In genomic region chr7:126487617-126488385, GRCm38 (mm10) we compare ENCODE assay signal across 9 mouse cellular contexts. TPM values are rescaled to one million over a fixed set of nuclear protein-coding genes. Genes with fewer than 3 reads are reported as not detected.
DNase-seq lines count a peak whose midpoint lies in the region; ATAC-seq and TF ChIP-seq lines count a peak whose summit lies in the region.
"Not testable (repeated sequence)": the region's sequence is repeated elsewhere in the genome, so short reads cannot be mapped to it uniquely, and the experiment has no call there.
"Had no signal": no experiment of that assay in that cellular context is flagged by ENCODE, and none has a peak within 500 bp of the region (broad histone marks: within the 10 kb centered on the region; RNA-seq: fewer than 3 reads in every experiment).

No protein-coding gene starts in this region.

- H3K27me3 ChIP-seq in G1E (ENCODE audit: insufficient read depth, low read length); heart, embryonic 10.5 days (ENCODE audit: insufficient read depth, poor library complexity, severe bottlenecking); hindbrain, embryonic 16.5 days (replicated peaks; ENCODE audit: control insufficient read depth, insufficient read depth, low read length); limb, embryonic 10.5 days (ENCODE audit: low read depth, poor library complexity, severe bottlenecking); midbrain, embryonic 16.5 days (ENCODE audit: control insufficient read depth, insufficient read depth, low read depth, low read length); stomach, postnatal 0 days (ENCODE audit: control insufficient read depth, insufficient read depth, low read length): not testable (repeated sequence)

- not testable (repeated sequence) for ATAC-seq in G1E (ENCODE audit: extremely low read depth, insufficient number of reproducible peaks, low FRiP score, poor library complexity, severe bottlenecking); hindbrain, embryonic 16.5 days; midbrain, embryonic 16.5 days; stomach, postnatal 0 days (ENCODE audit: low FRiP score, low TSS enrichment)

- H3K4me2 ChIP-seq in hindbrain, embryonic 16.5 days (ENCODE audit: low read length) = peak overlapping the region; percentile 96
- peak overlapping the region; percentile 82 for H3K4me2 ChIP-seq in midbrain, embryonic 16.5 days (ENCODE audit: low read length)
- H3K4me2 ChIP-seq in stomach, postnatal 0 days (replicated peaks; ENCODE audit: low read depth) = peak overlapping the region; percentile 82

- peak overlapping the region; percentile 81 for H3K4me3 ChIP-seq in G1E (ENCODE audit: low read depth, low read length)
- peak overlapping the region; percentile 80 for H3K4me3 ChIP-seq in embryonic fibroblast, embryonic 13.5 days (ENCODE audit: insufficient read depth, low read length)
- H3K4me3 ChIP-seq in heart, embryonic 10.5 days = peak overlapping the region; percentile 81
- H3K4me3 ChIP-seq in hindbrain, embryonic 16.5 days (ENCODE audit: low read length) = peak overlapping the region; percentile 67
- peak overlapping the region; percentile 69 for H3K4me3 ChIP-seq in limb, embryonic 10.5 days
- H3K4me3 ChIP-seq in lung, adult 2 months (replicated peaks; ENCODE audit: extremely low read depth, low read depth, low read length) = peak overlapping the region; percentile 81
- H3K4me3 ChIP-seq in midbrain, embryonic 16.5 days (ENCODE audit: low read depth, low read length) = peak overlapping the region; percentile 62
- peak overlapping the region; percentile 56 for H3K4me3 ChIP-seq in stomach, postnatal 0 days (ENCODE audit: low read depth, low read length)

- peaks cover 45% of the 10 kb centered on the region for H3K36me3 ChIP-seq in G1E (replicated peaks)
- H3K36me3 ChIP-seq in heart, embryonic 10.5 days = peaks cover 42% of the 10 kb centered on the region
- H3K36me3 ChIP-seq in hindbrain, embryonic 16.5 days (ENCODE audit: control insufficient read depth, insufficient read depth, low read length) = peaks cover 27% of the 10 kb centered on the region
- H3K36me3 ChIP-seq in limb, embryonic 10.5 days = peaks cover 44% of the 10 kb centered on the region
- H3K36me3 ChIP-seq in midbrain, embryonic 16.5 days (ENCODE audit: control insufficient read depth, insufficient read depth, low read length) = peaks cover 18% of the 10 kb centered on the region
- H3K36me3 ChIP-seq in stomach, postnatal 0 days (ENCODE audit: control insufficient read depth, insufficient read depth, low read length) = peaks cover 14% of the 10 kb centered on the region

- peak overlapping the region; percentile 83 for H3K9ac ChIP-seq in hindbrain, embryonic 16.5 days (ENCODE audit: low read depth, low read length)
- peak overlapping the region; percentile 74 for H3K9ac ChIP-seq in midbrain, embryonic 16.5 days (ENCODE audit: low read depth, low read length)
- H3K9ac ChIP-seq in stomach, postnatal 0 days (ENCODE audit: low read length) = peak overlapping the region; percentile 77

- not testable (repeated sequence) for TF ChIP-seq CTCF in G1E (IDR thresholded peaks at IDR 0.05; ENCODE audit: low read depth, low read length); embryonic fibroblast, embryonic 13.5 days (IDR thresholded peaks at IDR 0.05; ENCODE audit: borderline replicate concordance, insufficient read depth, low read length); lung, adult 2 months (IDR thresholded peaks at IDR 0.05; ENCODE audit: insufficient read depth, low read length); stomach, postnatal 0 days (IDR thresholded peaks at IDR 0.05; ENCODE audit: low read depth)

- not testable (repeated sequence) for TF ChIP-seq POLR2A in embryonic fibroblast, embryonic 13.5 days (IDR thresholded peaks at IDR 0.05; ENCODE audit: low read depth, low read length); lung, adult 2 months (IDR thresholded peaks at IDR 0.05; ENCODE audit: borderline replicate concordance, extremely low read depth, low read depth, low read length)

- not testable (repeated sequence) for DNase-seq in G1E (ENCODE audit: low spot score); limb, embryonic 10.5 days (ENCODE audit: low spot score); lung, adult 2 months; stomach, postnatal 0 days (ENCODE audit: low spot score)
- DNase-seq in heart, embryonic 10.5 days (ENCODE audit: low spot score) = peak; percentile 70

- H3K9me3 ChIP-seq in G1E (replicated peaks); heart, embryonic 10.5 days; hindbrain, embryonic 16.5 days (ENCODE audit: control insufficient read depth, low read length); limb, embryonic 10.5 days (replicated peaks); midbrain, embryonic 16.5 days (replicated peaks; ENCODE audit: control insufficient read depth, low read length, poor library complexity, severe bottlenecking); stomach, postnatal 0 days (ENCODE audit: control insufficient read depth, low read length): not testable (repeated sequence)

- not testable (repeated sequence) for TF ChIP-seq EP300 in stomach, postnatal 0 days (optimal IDR thresholded peaks at IDR 0.05)

- not testable (repeated sequence) for H3K27ac ChIP-seq in embryonic fibroblast, embryonic 13.5 days (ENCODE audit: insufficient read depth, low read length)
- H3K27ac ChIP-seq in heart, embryonic 10.5 days = peak overlapping the region; percentile 84; the same call in 1 of the 2 replicates
- peak overlapping the region; percentile 61; the same call in 1 of the 2 replicates for H3K27ac ChIP-seq in hindbrain, embryonic 16.5 days (ENCODE audit: low read depth, low read length)
- H3K27ac ChIP-seq in limb, embryonic 10.5 days = peak overlapping the region; percentile 86
- H3K27ac ChIP-seq in midbrain, embryonic 16.5 days (ENCODE audit: low read length) = peak overlapping the region; percentile 43
- H3K27ac ChIP-seq in stomach, postnatal 0 days (replicated peaks) = peak overlapping the region; percentile 70; the same call in 1 of the 2 replicates

- H3K4me1 ChIP-seq in G1E (ENCODE audit: insufficient read depth, low read depth, low read length) = peaks cover 54% of the 10 kb centered on the region
- not testable (repeated sequence) for H3K4me1 ChIP-seq in embryonic fibroblast, embryonic 13.5 days (ENCODE audit: control insufficient read depth, insufficient read depth, low read length); hindbrain, embryonic 16.5 days (ENCODE audit: control insufficient read depth, insufficient read depth, low read depth, low read length); lung, adult 2 months (ENCODE audit: control insufficient read depth, insufficient read depth, low read length); midbrain, embryonic 16.5 days (ENCODE audit: control insufficient read depth, insufficient read depth, low read length); stomach, postnatal 0 days (replicated peaks; ENCODE audit: control insufficient read depth, insufficient read depth)
- peaks cover 11% of the 10 kb centered on the region for H3K4me1 ChIP-seq in heart, embryonic 10.5 days
- peaks cover 20% of the 10 kb centered on the region for H3K4me1 ChIP-seq in limb, embryonic 10.5 days

- 14% methylated on average over 25 of the region's 25 CpGs for WGBS in heart, embryonic 10.5 days
- WGBS in hindbrain, embryonic 16.5 days = 21% methylated on average over 21 of the region's 25 CpGs
- 21% methylated on average over 25 of the region's 25 CpGs for WGBS in limb, embryonic 10.5 days
- WGBS in lung, adult 2 months = 8% methylated on average over 25 of the region's 25 CpGs
- 19% methylated on average over 18 of the region's 25 CpGs for WGBS in midbrain, embryonic 16.5 days
- 9% methylated on average over 23 of the region's 25 CpGs for WGBS in stomach, postnatal 0 days

RNA-seq across cellular contexts. Expression of gene Tufm, which starts 0.6 kb away (rescaled TPM):
- total RNA-seq in G1E (2014; fragmentation: Nextera tagmentation) (89.3 and 123 TPM in 2 replicates), G1E (2017) (80.3 and 81.9 TPM in 2 replicates)
- 59.4 and 126 TPM in 2 replicates for polyA plus RNA-seq in G1E (2012)
- 71.4 and 77.9 TPM in 2 replicates for polyA plus RNA-seq in embryonic fibroblast, embryonic 13.5 days (2011; ENCODE audit: insufficient read length, low read depth, missing spikeins)
- 199 and 204 TPM in 2 replicates for polyA plus RNA-seq in heart, embryonic 10.5 days (2016; fragmentation: Nextera tagmentation; extraction: Ambion mirVana)
- polyA plus RNA-seq in hindbrain, embryonic 16.5 days (2015; fragmentation: Nextera tagmentation; extraction: Ambion mirVana) = 136 and 137 TPM in 2 replicates
- polyA plus RNA-seq in limb, embryonic 10.5 days (2016; fragmentation: Nextera tagmentation; extraction: Ambion mirVana) = 182 and 207 TPM in 2 replicates
- 53.1 and 71.0 TPM in 2 replicates for polyA plus RNA-seq in lung, adult 2 months (2012; rRNA removed)
- polyA plus RNA-seq in midbrain, embryonic 16.5 days (2015; fragmentation: Nextera tagmentation; extraction: Ambion mirVana) = 121 and 127 TPM in 2 replicates
- polyA plus RNA-seq in stomach, postnatal 0 days (2015; fragmentation: Nextera tagmentation; extraction: Ambion mirVana) = 73.9 and 77.5 TPM in 2 replicates

RNA-seq across cellular contexts. Expression of gene Sh2b1, which starts 12.6 kb away (rescaled TPM):
- total RNA-seq in G1E (2014; fragmentation: Nextera tagmentation) (24.0 and 24.6 TPM in 2 replicates), G1E (2017) (8.3 and 8.9 TPM in 2 replicates)
- polyA plus RNA-seq in G1E (2012) = 55.6 and 61.5 TPM in 2 replicates
- polyA plus RNA-seq in embryonic fibroblast, embryonic 13.5 days (2011; ENCODE audit: insufficient read length, low read depth, missing spikeins) = 27.7 and 31.3 TPM in 2 replicates
- 46.3 and 47.1 TPM in 2 replicates for polyA plus RNA-seq in heart, embryonic 10.5 days (2016; fragmentation: Nextera tagmentation; extraction: Ambion mirVana)
- 70.7 and 76.5 TPM in 2 replicates for polyA plus RNA-seq in hindbrain, embryonic 16.5 days (2015; fragmentation: Nextera tagmentation; extraction: Ambion mirVana)
- polyA plus RNA-seq in limb, embryonic 10.5 days (2016; fragmentation: Nextera tagmentation; extraction: Ambion mirVana) = 55.1 and 62.5 TPM in 2 replicates
- 58.1 and 62.4 TPM in 2 replicates for polyA plus RNA-seq in lung, adult 2 months (2012; rRNA removed)
- polyA plus RNA-seq in midbrain, embryonic 16.5 days (2015; fragmentation: Nextera tagmentation; extraction: Ambion mirVana) = 76.8 and 79.6 TPM in 2 replicates
- 20.0 and 24.0 TPM in 2 replicates for polyA plus RNA-seq in stomach, postnatal 0 days (2015; fragmentation: Nextera tagmentation; extraction: Ambion mirVana)

RNA-seq across cellular contexts. Expression of gene Atxn2l, which starts 15.4 kb away (rescaled TPM):
- total RNA-seq in G1E (2014; fragmentation: Nextera tagmentation) (301 and 400 TPM in 2 replicates), G1E (2017) (27.8 and 32.0 TPM in 2 replicates)
- 843 and 964 TPM in 2 replicates for polyA plus RNA-seq in G1E (2012)
- 131 and 149 TPM in 2 replicates for polyA plus RNA-seq in embryonic fibroblast, embryonic 13.5 days (2011; ENCODE audit: insufficient read length, low read depth, missing spikeins)
- polyA plus RNA-seq in heart, embryonic 10.5 days (2016; fragmentation: Nextera tagmentation; extraction: Ambion mirVana) = 43.6 and 52.3 TPM in 2 replicates
- polyA plus RNA-seq in hindbrain, embryonic 16.5 days (2015; fragmentation: Nextera tagmentation; extraction: Ambion mirVana) = 48.1 and 59.7 TPM in 2 replicates
- polyA plus RNA-seq in limb, embryonic 10.5 days (2016; fragmentation: Nextera tagmentation; extraction: Ambion mirVana) = 60.6 and 62.5 TPM in 2 replicates
- 152 and 216 TPM in 2 replicates for polyA plus RNA-seq in lung, adult 2 months (2012; rRNA removed)
- 66.9 and 68.8 TPM in 2 replicates for polyA plus RNA-seq in midbrain, embryonic 16.5 days (2015; fragmentation: Nextera tagmentation; extraction: Ambion mirVana)
- 16.9 and 19.6 TPM in 2 replicates for polyA plus RNA-seq in stomach, postnatal 0 days (2015; fragmentation: Nextera tagmentation; extraction: Ambion mirVana)

RNA-seq across cellular contexts. Expression of gene Atp2a1, which starts 24.9 kb away (rescaled TPM):
- 0.29 TPM in 1 of 2 replicates, not detected in the other for total RNA-seq in G1E (2014; fragmentation: Nextera tagmentation)
- total RNA-seq in G1E (2017) = not detected in 2 replicates
- polyA plus RNA-seq in G1E (2012) = 0.02 TPM in 1 of 2 replicates, not detected in the other
- not detected in 2 replicates for polyA plus RNA-seq in embryonic fibroblast, embryonic 13.5 days (2011; ENCODE audit: insufficient read length, low read depth, missing spikeins)
- 6.8 and 9.5 TPM in 2 replicates for polyA plus RNA-seq in heart, embryonic 10.5 days (2016; fragmentation: Nextera tagmentation; extraction: Ambion mirVana)
- 0.56 and 14.3 TPM in 2 replicates for polyA plus RNA-seq in hindbrain, embryonic 16.5 days (2015; fragmentation: Nextera tagmentation; extraction: Ambion mirVana)
- polyA plus RNA-seq in limb, embryonic 10.5 days (2016; fragmentation: Nextera tagmentation; extraction: Ambion mirVana) = 0.59 and 5.3 TPM in 2 replicates
- polyA plus RNA-seq in lung, adult 2 months (2012; rRNA removed) = 10.7 and 289 TPM in 2 replicates
- polyA plus RNA-seq in midbrain, embryonic 16.5 days (2015; fragmentation: Nextera tagmentation; extraction: Ambion mirVana) = 0.39 and 0.71 TPM in 2 replicates
- polyA plus RNA-seq in stomach, postnatal 0 days (2015; fragmentation: Nextera tagmentation; extraction: Ambion mirVana) = 0.59 and 1.8 TPM in 2 replicates
- total RNA-seq: granulocyte monocyte progenitor cell, adult 5-6 weeks had no signal

RNA-seq across cellular contexts. Expression of gene Rabep2, which starts 59.2 kb away (rescaled TPM):
- total RNA-seq in G1E (2014; fragmentation: Nextera tagmentation) (1.7 and 2.9 TPM in 2 replicates), G1E (2017) (16.0 and 16.1 TPM in 2 replicates)
- polyA plus RNA-seq in G1E (2012) = 21.7 and 28.3 TPM in 2 replicates
- polyA plus RNA-seq in embryonic fibroblast, embryonic 13.5 days (2011; ENCODE audit: insufficient read length, low read depth, missing spikeins) = 13.3 and 20.6 TPM in 2 replicates
- 25.5 and 25.8 TPM in 2 replicates for polyA plus RNA-seq in heart, embryonic 10.5 days (2016; fragmentation: Nextera tagmentation; extraction: Ambion mirVana)
- 23.1 and 26.0 TPM in 2 replicates for polyA plus RNA-seq in hindbrain, embryonic 16.5 days (2015; fragmentation: Nextera tagmentation; extraction: Ambion mirVana)
- polyA plus RNA-seq in limb, embryonic 10.5 days (2016; fragmentation: Nextera tagmentation; extraction: Ambion mirVana) = 30.3 and 36.9 TPM in 2 replicates
- polyA plus RNA-seq in lung, adult 2 months (2012; rRNA removed) = 31.4 and 33.2 TPM in 2 replicates
- 22.9 and 23.8 TPM in 2 replicates for polyA plus RNA-seq in midbrain, embryonic 16.5 days (2015; fragmentation: Nextera tagmentation; extraction: Ambion mirVana)
- polyA plus RNA-seq in stomach, postnatal 0 days (2015; fragmentation: Nextera tagmentation; extraction: Ambion mirVana) = 19.4 and 20.7 TPM in 2 replicates
